Mouse (Mus musculus) midbrain, embryonic 13.5 days (tissue): ENCODE data around the gene Slc44a4. TPM values are rescaled to one million over a fixed set of nuclear protein-coding genes. Genes with fewer than 3 reads are reported as not detected.
A peak's percentile ranks its signal among the peaks of the same experiment; 100 is the strongest.
"Not testable (repeated sequence)": the region's sequence is repeated elsewhere in the genome, so short reads cannot be mapped to it uniquely, and the experiment has no call there.

ENCODE experiments used
- ATAC-seq: fragments of 200-750 bp; cut with Nextera tagmentation; 2 replicates; pipeline ENCODE4 v1.8.0; 2017; ENCODE audit warnings: mild to moderate bottlenecking, moderate TSS enrichment, moderate library complexity
- H3K27ac ChIP-seq: fragments of 300-500 bp; sonication (generic); 2 replicates; pipeline ENCODE4 v1.5.1; 2015; ENCODE audit warnings: inconsistent platforms, mild to moderate bottlenecking, moderate library complexity
- H3K27me3 ChIP-seq: fragments of 300-500 bp; sonication (generic); 2 replicates; pipeline ENCODE4 v1.6.1; 2015; ENCODE audit warnings: mild to moderate bottlenecking, inconsistent platforms
- H3K36me3 ChIP-seq: fragments of 300-500 bp; sonication (generic); 2 replicates; pipeline ENCODE4 v1.6.1; 2015; ENCODE audit warnings: mild to moderate bottlenecking, inconsistent platforms
- H3K4me1 ChIP-seq: fragments of 300-500 bp; sonication (generic); replicated peaks from 2 replicates; pipeline ENCODE4 v1.6.1; 2015; ENCODE audit warnings: inconsistent platforms
- H3K4me2 ChIP-seq: fragments of 300-500 bp; sonication (generic); replicated peaks from 2 replicates; pipeline ENCODE4 v1.6.1; 2015; ENCODE audit warnings: moderate library complexity, mild to moderate bottlenecking, inconsistent platforms
- H3K4me3 ChIP-seq: fragments of 300-500 bp; sonication (generic); replicated peaks from 2 replicates; pipeline ENCODE4 v1.5.1; 2015; ENCODE audit warnings: mild to moderate bottlenecking, inconsistent platforms
- H3K9ac ChIP-seq: fragments of 300-500 bp; sonication (generic); replicated peaks from 2 replicates; pipeline ENCODE4 v1.6.1; 2015; ENCODE audit warnings: mild to moderate bottlenecking, inconsistent platforms
- H3K9me3 ChIP-seq: fragments of 300-500 bp; sonication (generic); 2 replicates; pipeline ENCODE4 v1.6.1; 2016; ENCODE audit warnings: mild to moderate bottlenecking, inconsistent platforms
- WGBS: fragments of 180-500 bp; shearing (Covaris S2); methylation state at CpG from one replicate; pipeline ENCODE4 v1.1.7; 2015; 5-methylcytosine and 5-hydroxymethylcytosine counted together
- polyA plus RNA-seq: library from polyadenylated mRNA; unstranded; fragments of >200 nt; fragmentation: Nextera tagmentation; extraction: Ambion mirVana; gene quantifications from 2 replicates; pipeline ENCODE4 v1.2.1, GENCODE M21; 2015

The Slc44a4 gene
- polyA plus RNA-seq, 1 experiment from 2014 or later, result not detected

GRCm38 (mm10) chr17:34958734-34959129, 44.5 kb downstream of the Slc44a4 start:
- peak; percentile 55; the same call in 1 of the 2 replicates for ATAC-seq
- Histone ChIP-seq H3K4me3 (peak overlapping the region; percentile 40), H3K27me3 (peaks cover 55% of the 10 kb centered on the region), H3K4me1 (peaks cover 12% of the 10 kb centered on the region; the same call in 1 of the 2 replicates), H3K4me2 (peak overlapping the region; percentile 64)
- WGBS, result 1% methylated on average over 32 of the region's 47 CpGs
- not testable (repeated sequence) for H3K27ac ChIP-seq, H3K9me3 ChIP-seq, H3K9ac ChIP-seq, H3K36me3 ChIP-seq

DNA sequence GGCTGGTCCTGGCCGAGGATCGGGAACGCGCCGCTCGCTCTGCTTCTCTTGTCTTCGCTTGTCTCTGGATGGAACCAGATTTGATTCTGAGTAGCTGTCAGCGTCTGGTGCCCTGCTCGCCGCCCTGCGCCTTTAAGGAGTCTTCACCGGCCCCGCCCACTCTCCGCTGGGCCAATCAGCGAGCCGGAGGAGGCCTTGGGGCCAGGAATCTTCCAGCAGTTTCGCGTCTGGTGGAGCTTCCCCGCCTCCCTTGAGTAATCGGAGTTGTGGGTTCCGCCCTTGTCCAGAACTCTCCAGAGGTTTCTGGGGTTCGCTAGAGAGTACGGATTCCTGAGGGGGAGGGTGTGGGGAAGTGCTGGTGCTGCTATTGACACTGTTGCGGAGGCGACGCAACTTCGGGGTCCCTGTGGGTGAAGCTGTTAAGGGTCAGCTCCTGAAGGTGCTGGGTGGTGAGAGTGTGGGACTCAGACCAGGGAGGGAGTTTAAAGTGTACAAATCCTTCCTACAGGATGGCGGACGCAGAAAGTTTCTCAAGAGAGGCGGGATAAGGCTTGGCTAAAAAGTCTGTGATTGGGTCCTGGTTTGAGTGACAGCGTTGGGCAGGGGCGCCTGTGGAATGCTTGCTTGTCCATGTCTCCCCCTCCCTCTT, 45.0 kb downstream of the Slc44a4 start, which contains the start of gene Hspa1b:
Hspa1b (minus strand) TSS at position 109 of the 649 bp plus-strand sequence.
- not testable (repeated sequence) for H3K36me3 ChIP-seq
- peak; percentile 95 for ATAC-seq

DNA sequence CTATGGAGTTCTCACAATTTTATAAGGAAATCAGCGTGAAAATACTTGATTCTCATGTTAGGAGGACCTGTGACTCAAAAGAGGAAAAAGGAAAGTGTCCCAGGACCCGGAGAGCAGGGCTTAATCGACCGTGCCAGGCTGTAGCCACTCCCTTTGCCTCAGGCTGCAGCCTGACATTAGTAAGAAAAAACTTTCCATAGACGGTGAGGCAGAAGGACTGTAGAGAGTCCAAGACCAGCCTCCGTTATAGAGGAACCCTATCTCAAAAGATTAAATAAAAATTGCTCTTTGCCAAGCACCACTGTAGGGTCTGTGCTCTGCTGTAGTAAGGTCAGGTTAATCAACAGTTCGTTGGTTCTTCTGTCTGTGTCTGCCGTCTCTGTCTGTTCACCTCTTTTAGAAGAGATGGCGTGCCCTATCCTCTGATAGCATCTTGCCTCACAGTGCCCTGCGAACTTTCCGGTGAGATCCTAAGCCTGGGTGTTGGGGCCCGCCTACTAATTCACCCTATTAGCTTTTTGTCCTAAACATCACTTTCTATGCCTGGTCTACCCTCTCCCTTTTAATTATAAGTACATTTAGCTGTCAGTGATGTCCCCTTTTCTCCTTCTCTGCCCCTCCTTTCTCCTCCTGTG, 45.7 kb downstream of the Slc44a4 start:
- Histone ChIP-seq H3K27ac (no peak overlapping the region), H3K27me3 (peaks cover 54% of the 10 kb centered on the region), H3K36me3 (no peaks in the 10 kb centered on the region), H3K9ac (no peak overlapping the region; the same call in 1 of the 2 replicates), H3K4me1 (peaks cover 12% of the 10 kb centered on the region; the same call in 1 of the 2 replicates), H3K9me3 (no peaks in the 10 kb centered on the region), H3K4me2 (peak overlapping the region; percentile 64), H3K4me3 (peak overlapping the region; percentile 40)
- 15% methylated on average over 12 of the region's 12 CpGs for WGBS
- no peak for ATAC-seq

More for the DNA sequence above, 45.0 kb downstream of the Slc44a4 start, which contains the start of gene Hspa1b:
- Histone ChIP-seq H3K4me3 (peak within 1 kb of the TSS; percentile 40), H3K4me1 (peaks cover 12% of the 10 kb centered on the region; the same call in 1 of the 2 replicates), H3K4me2 (peak within 1 kb of the TSS; percentile 64), H3K9ac (peak within 1 kb of the TSS; percentile 40), H3K27me3 (peaks cover 55% of the 10 kb centered on the region)
- not testable (repeated sequence) for H3K9me3 ChIP-seq, H3K27ac ChIP-seq
- 0% methylated on average over 27 of the region's 32 CpGs for WGBS

GRCm38 (mm10) chr17:34960702-34961493, 46.6 kb downstream of the Slc44a4 start:
- Histone ChIP-seq H3K9me3 (no peaks in the 10 kb centered on the region), H3K4me1 (peaks cover 12% of the 10 kb centered on the region; the same call in 1 of the 2 replicates), H3K36me3 (no peaks in the 10 kb centered on the region), H3K4me2 (no peak overlapping the region), H3K9ac (no peak overlapping the region), H3K4me3 (no peak overlapping the region), H3K27me3 (peaks cover 45% of the 10 kb centered on the region), H3K27ac (no peak overlapping the region)
- ATAC-seq, result no peak

DNA sequence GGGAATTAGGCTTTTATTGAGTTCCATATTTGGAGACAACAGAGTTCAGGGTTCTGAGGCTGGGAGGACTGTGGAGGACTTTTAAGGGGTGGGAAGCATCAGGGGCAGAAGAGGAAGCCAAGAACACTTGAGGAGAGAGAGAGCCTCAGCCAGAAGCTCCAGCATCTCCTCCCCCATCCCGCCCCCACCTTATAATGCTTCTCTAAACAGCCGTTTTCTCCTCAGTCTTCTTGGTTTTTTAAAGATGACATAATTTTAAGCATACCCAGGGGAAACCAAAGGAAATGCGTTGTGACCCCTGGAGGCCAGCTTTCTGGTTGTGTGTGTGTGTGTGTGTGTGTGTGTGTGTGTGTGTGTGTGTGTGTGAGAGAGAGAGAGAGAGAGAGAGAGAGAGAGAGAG, 47.9 kb downstream of the Slc44a4 start:
- no peaks in the 10 kb centered on the region for H3K36me3 ChIP-seq
- H3K27ac ChIP-seq, result no peak overlapping the region
- no peak overlapping the region for H3K4me3 ChIP-seq
- ATAC-seq, result no peak
- H3K4me1 ChIP-seq, result peaks cover 12% of the 10 kb centered on the region; the same call in 1 of the 2 replicates
- no peak overlapping the region for H3K4me2 ChIP-seq
- peaks cover 36% of the 10 kb centered on the region for H3K27me3 ChIP-seq
- H3K9ac ChIP-seq, result 0 out of 2 replicates have a peak overlapping the region, but pooled peaks have one; percentile 14
- no peaks in the 10 kb centered on the region for H3K9me3 ChIP-seq
- 35% methylated on average over 3 of the region's 3 CpGs for WGBS

GRCm38 (mm10) chr17:34962841-34963240, 48.6 kb downstream of the Slc44a4 start:
- no peak overlapping the region for H3K27ac ChIP-seq
- H3K9ac ChIP-seq, result no peak overlapping the region
- H3K4me1 ChIP-seq, result peaks cover 12% of the 10 kb centered on the region; the same call in 1 of the 2 replicates
- ATAC-seq, result no peak
- no peak overlapping the region for H3K4me2 ChIP-seq
- H3K4me3 ChIP-seq, result no peak overlapping the region
- H3K9me3 ChIP-seq, result no peaks in the 10 kb centered on the region
- 52% methylated on average over 1 of the region's 1 CpGs for WGBS
- no peaks in the 10 kb centered on the region for H3K36me3 ChIP-seq
- peaks cover 43% of the 10 kb centered on the region for H3K27me3 ChIP-seq

GRCm38 (mm10) chr17:34964640-34965049, 50.4 kb downstream of the Slc44a4 start:
- Histone ChIP-seq H3K4me1 (peaks cover 7% of the 10 kb centered on the region; the same call in 1 of the 2 replicates), H3K9me3 (no peaks in the 10 kb centered on the region), H3K4me3 (no peak overlapping the region), H3K36me3 (no peaks in the 10 kb centered on the region), H3K9ac (0 out of 2 replicates have a peak overlapping the region, but pooled peaks have one; percentile 14), H3K27me3 (peaks cover 60% of the 10 kb centered on the region), H3K4me2 (no peak overlapping the region), H3K27ac (no peak overlapping the region; the same call in 1 of the 2 replicates)
- 3% methylated on average over 1 of the region's 1 CpGs for WGBS
- no peak for ATAC-seq

DNA sequence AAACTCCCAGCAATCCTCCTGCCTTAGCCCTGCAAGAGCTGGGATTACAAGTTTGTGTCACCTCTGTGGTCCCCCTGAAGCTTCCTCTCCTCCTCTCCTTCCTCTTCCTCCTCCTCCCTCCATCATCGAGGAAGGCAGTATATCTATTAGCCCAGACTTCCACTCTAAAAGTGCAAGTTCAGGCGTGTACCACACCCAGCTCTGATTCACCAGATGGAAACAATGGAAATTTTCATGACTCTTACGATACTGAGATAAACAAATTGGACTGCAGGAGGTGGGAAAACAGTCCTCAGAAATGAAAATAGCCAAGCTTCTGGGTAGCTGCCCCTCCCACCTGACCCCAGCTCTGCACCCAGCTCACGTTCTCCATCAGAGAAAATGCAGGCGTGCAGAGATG, 51.4 kb downstream of the Slc44a4 start:
- no peaks in the 10 kb centered on the region for H3K36me3 ChIP-seq
- H3K9me3 ChIP-seq, result no peaks in the 10 kb centered on the region
- H3K27me3 ChIP-seq, result peaks cover 56% of the 10 kb centered on the region
- H3K27ac ChIP-seq, result no peak overlapping the region
- no peak overlapping the region for H3K9ac ChIP-seq
- H3K4me2 ChIP-seq, result no peak overlapping the region
- WGBS, result 81% methylated on average over 5 of the region's 5 CpGs
- H3K4me1 ChIP-seq, result no peaks in the 10 kb centered on the region
- no peak for ATAC-seq
- no peak overlapping the region for H3K4me3 ChIP-seq

DNA sequence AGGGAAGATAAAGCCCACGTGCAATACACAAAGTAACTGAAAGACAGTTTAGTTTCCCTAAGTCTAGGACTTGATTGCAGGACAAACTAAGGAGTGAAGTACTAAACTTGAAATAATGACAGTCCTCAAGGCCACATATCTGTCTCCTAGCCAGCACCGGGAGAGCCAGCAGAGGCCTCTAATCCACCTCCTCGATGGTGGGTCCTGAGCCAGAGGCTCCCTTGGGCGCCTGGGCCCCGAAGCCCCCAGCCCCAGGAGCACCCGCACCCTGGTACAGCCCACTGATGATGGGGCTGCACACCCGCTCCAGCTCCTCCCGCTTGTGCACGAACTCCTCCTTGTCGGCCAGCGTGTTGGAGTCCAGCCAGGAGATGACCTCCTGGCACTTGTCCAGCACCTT, 55.6 kb downstream of the Slc44a4 start, which contains the start of gene Gm20481:
Gm20481 (plus strand) TSS at position 91 of the 400 bp plus-strand sequence.
- not testable (repeated sequence) for ATAC-seq, H3K9me3 ChIP-seq, H3K9ac ChIP-seq, H3K4me1 ChIP-seq, H3K27ac ChIP-seq, H3K4me3 ChIP-seq, H3K4me2 ChIP-seq, H3K36me3 ChIP-seq
- WGBS, result 80% methylated on average over 6 of the region's 11 CpGs
- H3K27me3 ChIP-seq, result peaks cover 43% of the 10 kb centered on the region

DNA sequence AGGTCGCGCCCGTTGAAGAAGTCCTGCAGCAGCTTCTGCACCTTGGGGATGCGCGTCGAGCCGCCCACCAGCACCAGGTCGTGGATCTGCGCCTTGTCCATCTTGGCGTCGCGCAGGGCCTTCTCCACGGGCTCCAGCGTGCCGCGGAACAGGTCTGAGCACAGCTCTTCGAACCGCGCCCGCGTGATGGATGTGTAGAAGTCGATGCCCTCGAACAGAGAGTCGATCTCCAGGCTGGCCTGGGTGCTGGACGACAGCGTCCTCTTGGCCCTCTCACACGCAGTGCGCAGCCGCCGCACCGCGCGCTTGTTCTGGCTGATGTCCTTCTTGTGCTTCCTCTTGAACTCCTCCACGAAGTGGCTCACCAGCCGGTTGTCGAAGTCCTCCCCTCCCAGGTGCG, 56.6 kb downstream of the Slc44a4 start:
- not testable (repeated sequence) for ATAC-seq, H3K4me2 ChIP-seq, H3K9me3 ChIP-seq, H3K36me3 ChIP-seq, H3K4me1 ChIP-seq, H3K4me3 ChIP-seq, H3K9ac ChIP-seq, H3K27ac ChIP-seq
- WGBS, result 44% methylated on average over 22 of the region's 37 CpGs
- peaks cover 43% of the 10 kb centered on the region for H3K27me3 ChIP-seq

DNA sequence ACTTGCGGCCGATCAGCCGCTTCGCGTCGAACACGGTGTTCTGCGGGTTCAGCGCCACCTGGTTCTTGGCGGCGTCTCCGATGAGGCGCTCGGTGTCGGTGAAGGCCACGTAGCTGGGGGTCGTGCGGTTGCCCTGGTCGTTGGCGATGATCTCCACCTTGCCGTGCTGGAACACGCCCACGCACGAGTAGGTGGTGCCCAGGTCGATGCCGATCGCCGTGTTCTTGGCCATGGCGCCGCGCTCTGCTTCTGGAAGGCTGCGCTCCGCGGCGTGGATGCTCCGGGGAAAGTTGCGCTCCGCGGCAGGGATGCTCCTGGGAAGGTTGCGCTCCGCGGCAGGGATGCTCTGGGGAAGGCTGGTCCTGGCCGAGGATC, 57.4 kb downstream of the Slc44a4 start:
- not testable (repeated sequence) for H3K27ac ChIP-seq, H3K9ac ChIP-seq, H3K4me1 ChIP-seq, H3K9me3 ChIP-seq, H3K36me3 ChIP-seq
- 6% methylated on average over 24 of the region's 43 CpGs for WGBS
- peak overlapping the region; percentile 72 for H3K4me2 ChIP-seq
- peak overlapping the region; percentile 41 for H3K4me3 ChIP-seq
- H3K27me3 ChIP-seq, result peaks cover 43% of the 10 kb centered on the region
- peak; percentile 62; the same call in 1 of the 2 replicates for ATAC-seq
